Mouse (Mus musculus): Measurements from ENCODE around the gene Thtpa.

Gene Thtpa

GRCm38 (mm10) chr14:55094704-55095231 lies at the start of gene Thtpa:
Thtpa (plus strand) TSS chr14:55094784.
- DNase-seq: peak; percentile 67 to 72

GRCm38 (mm10) chr14:55047971-55048531 lies 46.5 kb upstream of the Thtpa start:
- DNase-seq: no peak

- no peak for DNase-seq
Observed at GRCm38 (mm10) chr14:55052496-55052895, 42.1 kb upstream of the Thtpa start.

- no peak for DNase-seq
Observed at GRCm38 (mm10) chr14:55053050-55053449, 41.5 kb upstream of the Thtpa start.

- no peak for DNase-seq
Observed at GRCm38 (mm10) chr14:55053708-55054190, 40.8 kb upstream of the Thtpa start.

- DNase-seq: no peak
Observed at GRCm38 (mm10) chr14:55054191-55054749, 40.3 kb upstream of the Thtpa start.

GRCm38 (mm10) chr14:55055167-55055834 lies 39.3 kb upstream of the Thtpa start:
- no peak for DNase-seq

- DNase-seq: no peak
Observed at GRCm38 (mm10) chr14:55059009-55059408, 35.6 kb upstream of the Thtpa start.

- no peak for DNase-seq
Observed at GRCm38 (mm10) chr14:55059931-55060330, 34.7 kb upstream of the Thtpa start.

GRCm38 (mm10) chr14:55061845-55062244 lies 32.7 kb upstream of the Thtpa start:
- DNase-seq: no peak

GRCm38 (mm10) chr14:55062626-55063025 lies 32.0 kb upstream of the Thtpa start:
- no peak for DNase-seq

- DNase-seq: no peak
Observed at GRCm38 (mm10) chr14:55063117-55063516, 31.5 kb upstream of the Thtpa start.

- DNase-seq: no peak
Observed at GRCm38 (mm10) chr14:55063581-55064381, 30.8 kb upstream of the Thtpa start.

GRCm38 (mm10) chr14:55064481-55065370 lies 29.9 kb upstream of the Thtpa start:
- DNase-seq: no peak

GRCm38 (mm10) chr14:55065391-55065790 lies 29.2 kb upstream of the Thtpa start:
- DNase-seq: no peak

GRCm38 (mm10) chr14:55066042-55066441 lies 28.5 kb upstream of the Thtpa start:
- DNase-seq: no peak

- no peak for DNase-seq
Observed at GRCm38 (mm10) chr14:55071756-55072155, 22.8 kb upstream of the Thtpa start.

GRCm38 (mm10) chr14:55074416-55074815 lies 20.2 kb upstream of the Thtpa start:
- DNase-seq: no peak

GRCm38 (mm10) chr14:55076224-55076623 lies 18.4 kb upstream of the Thtpa start:
- no peak for DNase-seq

GRCm38 (mm10) chr14:55076956-55077355 lies 17.6 kb upstream of the Thtpa start:
- DNase-seq: no peak

- no peak for DNase-seq
Observed at GRCm38 (mm10) chr14:55077481-55078365, 16.9 kb upstream of the Thtpa start.

Measured in B cell, adult 2 months (primary cell).